Mouse (Mus musculus): ENCODE results near the gene Gm21830.

- no peak for TF ChIP-seq CTCF (IDR thresholded peaks at IDR 0.05; ENCODE audit: borderline replicate concordance, insufficient read depth, low read depth, low read length)
- no peak for TF ChIP-seq POLR2A (IDR thresholded peaks at IDR 0.05; ENCODE audit: borderline replicate concordance, insufficient read depth, low read length)
Observed at GRCm38 (mm10) chr2:67446772-67447171, 33.2 kb downstream of the Gm21830 start.

Measured in cerebellum, adult 2 months (tissue).